Mouse (Mus musculus): ENCODE data around the gene Prpf3. TPM values are rescaled to one million over a fixed set of nuclear protein-coding genes. Genes with fewer than 3 reads are reported as not detected.
A peak's percentile ranks its signal among the peaks of the same experiment; 100 is the strongest.

Prpf3 gene
- polyA plus RNA-seq, 1 experiment from 2014 or later = 47.4 TPM

- Histone ChIP-seq H3K27me3 (replicated peaks; ENCODE audit: control insufficient read depth, insufficient read depth, low read length) (no peaks in the 10 kb centered on the region), H3K27ac (ENCODE audit: low read depth, low read length) (no peak overlapping the region), H3K9ac (ENCODE audit: low read length) (peak overlapping the region; percentile 79), H3K4me3 (ENCODE audit: low read depth, low read length) (peak overlapping the region; percentile 83), H3K9me3 (replicated peaks; ENCODE audit: control insufficient read depth, low read length) (no peaks in the 10 kb centered on the region), H3K36me3 (ENCODE audit: control insufficient read depth, insufficient read depth, low read length) (peaks cover 23% of the 10 kb centered on the region), H3K4me1 (ENCODE audit: control insufficient read depth, insufficient read depth, low read length) (peaks cover 5% of the 10 kb centered on the region), H3K4me2 (ENCODE audit: low read length) (peak overlapping the region; percentile 74)
- WGBS = 21% methylated on average over 7 of the region's 7 CpGs
- ATAC-seq (peak; percentile 12; the same call in 1 of the 2 replicates), DNase-seq (ENCODE audit: low spot score) (no peak)
Observed at GRCm38 (mm10) chr3:95856115-95856514, 430 bp upstream of the Prpf3 start.

DNA sequence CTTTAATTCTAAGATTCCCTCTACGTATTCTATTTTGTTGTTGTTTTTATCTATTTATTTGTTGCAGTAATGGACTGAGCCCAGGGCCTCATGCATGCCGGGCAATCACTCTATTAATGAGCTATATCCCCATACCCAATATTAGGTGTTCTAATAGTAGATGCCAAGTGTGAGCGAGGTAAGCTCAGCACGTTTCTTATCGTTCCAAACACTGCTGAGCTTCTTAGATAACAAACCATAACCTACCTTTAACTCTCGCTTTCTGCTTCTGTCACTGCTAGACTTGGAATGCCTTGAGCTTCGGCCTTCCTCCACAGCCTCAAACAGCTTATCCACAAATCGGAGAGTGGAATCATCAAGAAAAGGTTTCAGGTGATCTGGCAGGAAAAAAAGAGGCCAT, 4.4 kb downstream of the Prpf3 start:
- peaks cover 70% of the 10 kb centered on the region for H3K36me3 ChIP-seq (ENCODE audit: control insufficient read depth, insufficient read depth, low read length)
- H3K4me1 ChIP-seq (ENCODE audit: control insufficient read depth, insufficient read depth, low read length) = peaks cover 5% of the 10 kb centered on the region
- H3K9me3 ChIP-seq (replicated peaks; ENCODE audit: control insufficient read depth, low read length) = no peaks in the 10 kb centered on the region
- H3K4me2 ChIP-seq (ENCODE audit: low read length) = no peak overlapping the region
- no peak overlapping the region for H3K4me3 ChIP-seq (ENCODE audit: low read depth, low read length)
- H3K27me3 ChIP-seq (replicated peaks; ENCODE audit: control insufficient read depth, insufficient read depth, low read length) = no peaks in the 10 kb centered on the region
- 95% methylated on average over 8 of the region's 8 CpGs for WGBS
- ATAC-seq (no peak), DNase-seq (ENCODE audit: low spot score) (no peak)
- H3K9ac ChIP-seq (ENCODE audit: low read length) = no peak overlapping the region
- H3K27ac ChIP-seq (ENCODE audit: low read depth, low read length) = no peak overlapping the region

DNA sequence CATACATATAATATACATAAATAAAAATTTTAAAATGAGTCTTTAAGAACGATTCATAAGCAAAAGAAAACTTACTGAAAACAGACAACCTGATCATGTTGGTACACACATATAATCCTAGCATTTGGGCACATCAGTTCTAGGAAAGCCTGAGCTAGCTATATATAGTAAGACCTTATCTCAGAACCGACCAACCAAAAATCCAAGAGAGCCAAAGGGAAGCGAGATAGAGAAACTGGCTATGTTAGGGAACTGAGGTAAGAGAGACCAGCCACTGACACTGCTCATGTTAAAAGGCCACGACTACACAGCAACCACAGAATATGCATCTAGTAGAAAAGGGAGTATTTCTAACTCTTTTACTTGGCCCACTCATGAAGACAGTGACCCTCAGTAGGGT, 5.1 kb downstream of the Prpf3 start:
- Histone ChIP-seq H3K4me1 (ENCODE audit: control insufficient read depth, insufficient read depth, low read length) (peaks cover 5% of the 10 kb centered on the region), H3K36me3 (ENCODE audit: control insufficient read depth, insufficient read depth, low read length) (peaks cover 77% of the 10 kb centered on the region), H3K4me2 (ENCODE audit: low read length) (no peak overlapping the region), H3K4me3 (ENCODE audit: low read depth, low read length) (no peak overlapping the region), H3K9ac (ENCODE audit: low read length) (no peak overlapping the region), H3K27me3 (replicated peaks; ENCODE audit: control insufficient read depth, insufficient read depth, low read length) (no peaks in the 10 kb centered on the region), H3K27ac (ENCODE audit: low read depth, low read length) (no peak overlapping the region), H3K9me3 (replicated peaks; ENCODE audit: control insufficient read depth, low read length) (no peaks in the 10 kb centered on the region)
- DNase-seq (ENCODE audit: low spot score) (no peak), ATAC-seq (no peak)
- 88% methylated on average over 4 of the region's 4 CpGs for WGBS

GRCm38 (mm10) chr3:95842503-95843214, 13.0 kb downstream of the Prpf3 start:
- H3K4me3 ChIP-seq (ENCODE audit: low read depth, low read length) = no peak overlapping the region
- H3K9ac ChIP-seq (ENCODE audit: low read length) = no peak overlapping the region
- H3K27me3 ChIP-seq (replicated peaks; ENCODE audit: control insufficient read depth, insufficient read depth, low read length) = no peaks in the 10 kb centered on the region
- ATAC-seq (no peak), DNase-seq (ENCODE audit: low spot score) (no peak)
- no peak overlapping the region for H3K27ac ChIP-seq (ENCODE audit: low read depth, low read length)
- peaks cover 88% of the 10 kb centered on the region for H3K36me3 ChIP-seq (ENCODE audit: control insufficient read depth, insufficient read depth, low read length)
- no peaks in the 10 kb centered on the region for H3K9me3 ChIP-seq (replicated peaks; ENCODE audit: control insufficient read depth, low read length)
- H3K4me2 ChIP-seq (ENCODE audit: low read length) = no peak overlapping the region
- no peaks in the 10 kb centered on the region for H3K4me1 ChIP-seq (ENCODE audit: control insufficient read depth, insufficient read depth, low read length)
- WGBS = 89% methylated on average over 3 of the region's 3 CpGs

- H3K4me3 ChIP-seq (ENCODE audit: low read depth, low read length) = no peak overlapping the region
- ATAC-seq (no peak), DNase-seq (ENCODE audit: low spot score) (no peak)
- no peaks in the 10 kb centered on the region for H3K4me1 ChIP-seq (ENCODE audit: control insufficient read depth, insufficient read depth, low read length)
- H3K9ac ChIP-seq (ENCODE audit: low read length) = no peak overlapping the region
- H3K4me2 ChIP-seq (ENCODE audit: low read length) = no peak overlapping the region
- no peaks in the 10 kb centered on the region for H3K27me3 ChIP-seq (replicated peaks; ENCODE audit: control insufficient read depth, insufficient read depth, low read length)
- H3K27ac ChIP-seq (ENCODE audit: low read depth, low read length) = no peak overlapping the region
- WGBS = 97% methylated on average over 2 of the region's 2 CpGs
- H3K36me3 ChIP-seq (ENCODE audit: control insufficient read depth, insufficient read depth, low read length) = peaks cover 81% of the 10 kb centered on the region
- H3K9me3 ChIP-seq (replicated peaks; ENCODE audit: control insufficient read depth, low read length) = no peaks in the 10 kb centered on the region
Observed at GRCm38 (mm10) chr3:95839250-95839649, 16.4 kb downstream of the Prpf3 start.

DNA sequence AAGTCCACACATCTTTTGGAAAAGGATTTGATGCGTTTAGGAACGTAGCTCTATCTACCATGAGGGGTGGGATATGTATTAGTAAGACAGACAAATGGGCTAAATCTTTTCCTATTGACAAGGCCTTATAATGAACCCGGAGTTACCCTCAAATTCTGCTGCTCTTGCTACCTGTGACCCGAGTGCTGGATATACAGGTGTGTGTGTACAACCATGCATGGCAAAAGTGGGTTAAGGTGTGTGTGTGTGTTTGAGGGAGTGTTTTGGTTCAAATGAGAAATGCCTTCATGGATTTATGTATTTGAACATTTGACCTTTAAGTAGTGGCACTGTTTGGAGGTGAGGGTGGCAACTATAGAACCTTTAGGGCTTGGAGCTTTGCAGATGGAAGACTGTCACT, 26.6 kb downstream of the Prpf3 start:
- Histone ChIP-seq H3K27ac (ENCODE audit: low read depth, low read length) (no peak overlapping the region), H3K27me3 (replicated peaks; ENCODE audit: control insufficient read depth, insufficient read depth, low read length) (no peaks in the 10 kb centered on the region), H3K4me3 (ENCODE audit: low read depth, low read length) (no peak overlapping the region), H3K4me1 (ENCODE audit: control insufficient read depth, insufficient read depth, low read length) (no peaks in the 10 kb centered on the region), H3K9me3 (replicated peaks; ENCODE audit: control insufficient read depth, low read length) (no peaks in the 10 kb centered on the region), H3K9ac (ENCODE audit: low read length) (no peak overlapping the region), H3K4me2 (ENCODE audit: low read length) (no peak overlapping the region), H3K36me3 (ENCODE audit: control insufficient read depth, insufficient read depth, low read length) (peaks cover 49% of the 10 kb centered on the region)
- WGBS = 97% methylated on average over 4 of the region's 4 CpGs
- no peak for ATAC-seq
- no peak for DNase-seq (ENCODE audit: low spot score)

DNA sequence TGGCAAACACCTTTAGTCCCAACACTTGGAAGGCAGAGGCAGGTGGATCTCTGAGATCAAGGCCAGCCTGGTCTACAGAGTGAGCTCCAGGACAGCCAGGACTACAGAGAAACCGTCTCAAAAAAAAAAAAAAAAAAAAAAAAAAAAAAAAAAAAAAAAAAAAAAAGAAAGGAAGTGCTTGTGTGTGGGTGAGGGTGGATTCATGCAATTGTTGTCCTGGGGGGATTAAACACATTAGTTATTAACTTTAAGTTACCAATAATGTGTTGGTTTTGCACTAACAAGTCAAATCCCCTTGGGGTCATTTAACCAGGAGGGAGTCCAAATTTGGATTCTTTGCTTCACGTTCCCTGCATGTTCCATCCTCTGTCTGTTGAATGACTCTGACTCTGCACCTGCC, 29.4 kb downstream of the Prpf3 start:
- Histone ChIP-seq H3K27ac (ENCODE audit: low read depth, low read length) (no peak overlapping the region), H3K4me3 (ENCODE audit: low read depth, low read length) (no peak overlapping the region), H3K27me3 (replicated peaks; ENCODE audit: control insufficient read depth, insufficient read depth, low read length) (no peaks in the 10 kb centered on the region), H3K9me3 (replicated peaks; ENCODE audit: control insufficient read depth, low read length) (no peaks in the 10 kb centered on the region), H3K4me2 (ENCODE audit: low read length) (no peak overlapping the region), H3K9ac (ENCODE audit: low read length) (no peak overlapping the region), H3K4me1 (ENCODE audit: control insufficient read depth, insufficient read depth, low read length) (no peaks in the 10 kb centered on the region), H3K36me3 (ENCODE audit: control insufficient read depth, insufficient read depth, low read length) (peaks cover 23% of the 10 kb centered on the region)
- 76% methylated on average over 2 of the region's 2 CpGs for WGBS
- no peak for ATAC-seq
- no peak for DNase-seq (ENCODE audit: low spot score)

- Histone ChIP-seq H3K27ac (ENCODE audit: low read depth, low read length) (peak overlapping the region; percentile 99), H3K36me3 (ENCODE audit: control insufficient read depth, insufficient read depth, low read length) (no peaks in the 10 kb centered on the region), H3K4me2 (ENCODE audit: low read length) (peak overlapping the region; percentile 63), H3K27me3 (replicated peaks; ENCODE audit: control insufficient read depth, insufficient read depth, low read length) (no peaks in the 10 kb centered on the region), H3K9ac (ENCODE audit: low read length) (peak overlapping the region; percentile 74), H3K9me3 (replicated peaks; ENCODE audit: control insufficient read depth, low read length) (no peaks in the 10 kb centered on the region), H3K4me1 (ENCODE audit: control insufficient read depth, insufficient read depth, low read length) (peaks cover 5% of the 10 kb centered on the region; the same call in 1 of the 2 replicates), H3K4me3 (ENCODE audit: low read depth, low read length) (peak overlapping the region; percentile 76)
- WGBS = 42% methylated on average over 10 of the region's 10 CpGs
- DNase-seq (ENCODE audit: low spot score) (peak; percentile 10), ATAC-seq (peak; percentile 0; the same call in 1 of the 2 replicates)
Observed at GRCm38 (mm10) chr3:95820046-95821010, 35.4 kb downstream of the Prpf3 start.

Measured in forebrain, embryonic 14.5 days (tissue).